Mouse (Mus musculus): Measurements from ENCODE around the gene Atg16l2.

DNA sequence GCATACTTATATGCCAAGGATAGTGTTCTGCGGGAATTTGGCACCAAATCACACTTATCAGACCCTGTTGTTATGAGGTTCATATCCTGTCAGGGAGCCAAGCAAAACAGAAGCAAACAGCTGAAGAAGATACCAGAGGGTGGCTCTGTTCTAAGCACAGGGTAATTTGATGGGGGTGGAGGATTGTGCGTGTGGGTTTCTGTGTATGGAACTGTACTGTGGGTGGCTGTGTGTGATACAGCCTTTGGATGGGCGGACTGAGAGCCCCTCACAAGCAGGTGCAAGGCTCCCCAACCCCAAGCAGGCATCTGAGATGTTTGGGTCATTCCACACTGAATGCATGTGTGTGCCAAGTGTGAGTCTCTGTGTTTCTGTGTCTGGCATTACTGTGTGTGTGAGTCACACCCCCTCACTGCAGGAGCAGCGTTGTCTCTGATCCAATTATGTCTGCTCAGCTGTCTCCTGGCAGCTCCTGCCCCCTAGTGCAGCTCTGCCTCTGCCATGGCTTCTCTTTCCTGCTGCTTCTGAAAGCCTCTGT, 26.6 kb upstream of the Atg16l2 start:
- TF ChIP-seq POLR2A (IDR thresholded peaks at IDR 0.05; ENCODE audit: insufficient read length, low read depth) (no peak), POLR2AphosphoS2 (IDR thresholded peaks at IDR 0.05; ENCODE audit: insufficient read length, low read depth) (no peak), E2F4 (IDR thresholded peaks at IDR 0.05; ENCODE audit: insufficient read depth) (no peak)

Measured in myocyte (in vitro differentiated cells).